Mouse (Mus musculus) heart, embryonic 16.5 days (tissue): Measurements from ENCODE around the gene Rbm34. TPM values are rescaled to one million over a fixed set of nuclear protein-coding genes. Genes with fewer than 3 reads are reported as not detected.

Experiments
- ATAC-seq: fragments of 200-750 bp; cut with Nextera tagmentation; replicated peaks from 2 replicates; pipeline ENCODE4 v1.8.0; 2017; ENCODE audit warnings: moderate number of reproducible peaks; ENCODE audit not compliant: insufficient read depth, low FRiP score; ENCODE audit errors: extremely low read depth
- H3K27ac ChIP-seq: fragments of 300-500 bp; sonication (generic); 2 replicates; pipeline ENCODE4 v1.5.1; 2014; ENCODE audit warnings: mild to moderate bottlenecking, low read length, control low read depth, moderate library complexity
- H3K27me3 ChIP-seq: fragments of 300-500 bp; sonication (generic); 2 replicates; pipeline ENCODE4 v1.6.1; 2014; ENCODE audit warnings: low read length, mixed read lengths; ENCODE audit not compliant: control insufficient read depth, insufficient read depth
- H3K36me3 ChIP-seq: fragments of 300-500 bp; sonication (generic); 2 replicates; pipeline ENCODE4 v1.6.1; 2014; ENCODE audit not compliant: control insufficient read depth, insufficient read depth
- H3K4me1 ChIP-seq: fragments of 300-500 bp; sonication (generic); 2 replicates; pipeline ENCODE4 v1.6.1; 2014; ENCODE audit warnings: low read length, mixed read lengths; ENCODE audit not compliant: control insufficient read depth, insufficient read depth
- H3K4me2 ChIP-seq: fragments of 300-500 bp; sonication (generic); 2 replicates; pipeline ENCODE4 v1.6.1; 2014; ENCODE audit warnings: low read depth, mild to moderate bottlenecking, control low read depth, low read length
- H3K4me3 ChIP-seq: fragments of 300-500 bp; sonication (generic); 2 replicates; pipeline ENCODE4 v1.5.1; 2014; ENCODE audit warnings: mild to moderate bottlenecking, control low read depth, low read length
- H3K9ac ChIP-seq: fragments of 300-500 bp; sonication (generic); 2 replicates; pipeline ENCODE4 v1.6.1; 2014; ENCODE audit warnings: low read length, control low read depth
- H3K9me3 ChIP-seq: fragments of 300-500 bp; sonication (generic); replicated peaks from 2 replicates; pipeline ENCODE4 v1.6.1; 2016; ENCODE audit warnings: low read length; ENCODE audit not compliant: control insufficient read depth
- WGBS: fragments of 180-500 bp; shearing (Covaris S2); extraction: QIAGEN DNeasy Blood & Tissue Kit; methylation state at CpG from one replicate; pipeline ENCODE4 v1.1.7; 2014; 5-methylcytosine and 5-hydroxymethylcytosine counted together
- polyA plus RNA-seq: library from polyadenylated mRNA; unstranded; fragments of >200 nt; fragmentation: Nextera tagmentation; extraction: Ambion mirVana; gene quantifications from 2 replicates; pipeline ENCODE4 v1.2.1, GENCODE M21; 2015

The Rbm34 gene
- polyA plus RNA-seq, 1 experiment from 2014 or later = 11.5 TPM

GRCm38 (mm10) chr8:126944781-126945691, 25.8 kb downstream of the Rbm34 start:
- WGBS = under 1% methylated on average over 46 of the region's 46 CpGs
- Histone ChIP-seq H3K27me3 (no peaks in the 10 kb centered on the region), H3K4me2 (peak overlapping the region; percentile 87), H3K36me3 (peaks cover 10% of the 10 kb centered on the region), H3K9me3 (no peaks in the 10 kb centered on the region), H3K27ac (peak overlapping the region; percentile 88), H3K9ac (peak overlapping the region; percentile 92), H3K4me3 (peak overlapping the region; percentile 90), H3K4me1 (peaks cover 24% of the 10 kb centered on the region)
- peak; percentile 58 for ATAC-seq

GRCm38 (mm10) chr8:126943565-126943964, 27.3 kb downstream of the Rbm34 start:
- peaks cover 14% of the 10 kb centered on the region for H3K36me3 ChIP-seq
- ATAC-seq = no peak
- H3K4me1 ChIP-seq = peaks cover 24% of the 10 kb centered on the region
- H3K4me2 ChIP-seq = peak overlapping the region; percentile 87
- H3K27me3 ChIP-seq = no peaks in the 10 kb centered on the region
- H3K27ac ChIP-seq = no peak overlapping the region
- 83% methylated on average over 7 of the region's 7 CpGs for WGBS
- H3K9me3 ChIP-seq = no peaks in the 10 kb centered on the region
- H3K9ac ChIP-seq = no peak overlapping the region
- H3K4me3 ChIP-seq = peak overlapping the region; percentile 8

DNA sequence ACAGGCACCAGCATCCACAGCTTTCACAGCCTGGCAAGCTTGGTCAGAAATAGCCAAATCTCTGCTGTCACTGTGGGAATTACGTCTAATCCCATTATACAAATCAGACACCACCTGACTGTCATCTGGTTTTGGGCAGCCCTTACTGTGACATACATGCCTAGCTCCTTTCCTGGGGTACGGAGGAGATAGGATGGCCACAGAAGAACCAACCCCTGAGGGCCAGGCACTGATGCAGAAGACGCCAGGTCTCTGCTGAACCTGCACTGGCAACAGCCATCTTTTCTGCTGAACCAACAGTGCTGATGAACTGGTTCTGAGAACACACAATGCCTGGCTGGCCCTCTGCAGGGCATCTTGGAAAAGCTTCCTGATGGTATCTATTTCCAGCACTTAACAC, 33.5 kb downstream of the Rbm34 start:
- 90% methylated on average over 3 of the region's 3 CpGs for WGBS
- Histone ChIP-seq H3K9ac (no peak overlapping the region), H3K36me3 (peaks cover 48% of the 10 kb centered on the region), H3K27me3 (no peaks in the 10 kb centered on the region), H3K4me3 (no peak overlapping the region), H3K9me3 (no peaks in the 10 kb centered on the region), H3K4me2 (no peak overlapping the region), H3K4me1 (peaks cover 4% of the 10 kb centered on the region; the same call in 1 of the 2 replicates), H3K27ac (no peak overlapping the region)
- no peak for ATAC-seq

DNA sequence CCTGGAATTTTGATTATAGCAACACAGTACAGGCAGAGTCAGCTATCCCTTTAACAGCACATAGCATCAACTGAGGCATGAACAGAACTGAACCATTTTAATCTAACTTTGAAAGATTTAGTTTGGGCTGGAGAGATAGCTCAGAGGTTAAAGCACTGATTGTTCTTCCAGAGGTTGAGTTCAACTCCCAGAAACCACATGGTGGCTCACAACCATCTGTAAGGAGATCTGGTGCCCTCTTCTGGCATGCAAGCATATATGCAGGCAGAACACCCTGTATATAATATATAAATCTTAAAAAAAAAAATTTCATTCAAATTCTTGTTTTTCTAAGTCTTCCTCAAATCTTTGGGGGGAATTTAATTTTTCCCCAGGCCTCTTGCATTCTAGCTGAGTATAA, 34.9 kb downstream of the Rbm34 start:
- H3K27me3 ChIP-seq = no peaks in the 10 kb centered on the region
- ATAC-seq = no peak; the same call in 1 of the 2 replicates
- no peaks in the 10 kb centered on the region for H3K9me3 ChIP-seq
- H3K9ac ChIP-seq = no peak overlapping the region
- no peaks in the 10 kb centered on the region for H3K4me1 ChIP-seq
- H3K27ac ChIP-seq = no peak overlapping the region
- H3K4me2 ChIP-seq = no peak overlapping the region
- no peak overlapping the region for H3K4me3 ChIP-seq
- peaks cover 51% of the 10 kb centered on the region for H3K36me3 ChIP-seq

DNA sequence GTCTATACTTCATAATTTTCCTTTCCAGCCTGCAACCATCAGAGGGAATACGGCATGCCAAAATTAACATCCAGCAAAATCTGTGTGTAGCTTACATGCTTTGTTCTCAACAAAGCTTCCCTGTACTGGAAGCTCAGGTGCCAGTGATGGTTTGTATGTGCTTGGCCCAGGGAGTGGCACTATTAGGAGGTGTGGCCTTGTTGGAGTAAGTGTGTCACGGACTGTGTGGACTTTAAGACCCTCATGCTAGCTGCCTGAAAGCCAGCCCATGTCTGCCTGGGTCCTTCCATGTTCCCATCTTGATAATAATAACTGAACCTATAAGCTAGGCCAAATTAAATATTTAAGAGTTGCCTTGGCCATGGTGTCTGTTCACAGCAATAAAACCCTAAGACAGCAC, 35.5 kb downstream of the Rbm34 start:
- H3K4me2 ChIP-seq = no peak overlapping the region
- H3K36me3 ChIP-seq = peaks cover 53% of the 10 kb centered on the region
- H3K4me1 ChIP-seq = no peaks in the 10 kb centered on the region
- no peaks in the 10 kb centered on the region for H3K9me3 ChIP-seq
- WGBS = 93% methylated on average over 2 of the region's 2 CpGs
- no peak overlapping the region for H3K27ac ChIP-seq
- no peaks in the 10 kb centered on the region for H3K27me3 ChIP-seq
- no peak overlapping the region for H3K9ac ChIP-seq
- no peak for ATAC-seq
- H3K4me3 ChIP-seq = no peak overlapping the region

DNA sequence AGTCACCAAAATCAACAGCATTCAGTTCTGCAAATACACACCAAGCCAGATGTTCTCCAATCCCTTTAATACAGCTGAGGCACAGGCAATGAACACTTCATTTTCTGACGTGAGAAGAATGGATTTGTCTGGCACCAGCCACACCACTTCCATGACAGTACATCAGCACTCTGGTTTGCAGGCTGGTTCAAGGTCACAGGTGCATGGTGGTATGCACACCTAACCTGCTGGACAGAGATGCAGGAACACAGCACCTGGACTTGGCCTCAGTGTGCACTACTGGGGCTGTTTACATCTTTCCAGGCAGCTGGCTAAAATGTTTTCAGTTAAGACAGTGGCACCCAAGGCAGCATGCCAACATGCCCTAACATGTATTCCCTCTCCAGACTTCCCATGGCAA, 38.2 kb downstream of the Rbm34 start:
- WGBS = 59% methylated on average over 1 of the region's 1 CpGs
- ATAC-seq = no peak

DNA sequence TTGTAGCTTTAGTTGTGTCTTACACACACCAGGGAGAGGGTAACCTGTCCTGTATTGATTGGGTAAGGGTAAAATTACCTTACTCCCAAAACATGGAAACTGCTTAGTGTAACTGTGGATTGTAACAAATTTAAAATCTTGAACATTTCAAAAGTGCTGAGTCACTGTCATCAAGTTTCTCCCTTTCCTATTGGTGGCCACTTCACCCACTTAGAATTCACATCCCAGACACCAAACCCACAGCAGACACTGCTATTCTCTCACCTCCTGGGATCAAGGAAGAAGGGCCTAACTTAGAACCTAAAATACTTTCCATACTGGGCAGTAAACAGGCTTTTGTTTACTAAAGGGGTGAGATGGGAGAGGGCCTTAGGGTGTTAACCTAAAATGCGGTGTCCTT, 38.6 kb downstream of the Rbm34 start:
- Histone ChIP-seq H3K4me1 (peaks cover 7% of the 10 kb centered on the region; the same call in 1 of the 2 replicates), H3K4me2 (no peak overlapping the region), H3K36me3 (peaks cover 38% of the 10 kb centered on the region), H3K9ac (no peak overlapping the region), H3K27ac (no peak overlapping the region), H3K9me3 (no peaks in the 10 kb centered on the region), H3K4me3 (no peak overlapping the region), H3K27me3 (no peaks in the 10 kb centered on the region)
- ATAC-seq = no peak
- 93% methylated on average over 1 of the region's 1 CpGs for WGBS

More for the DNA sequence above, 38.2 kb downstream of the Rbm34 start:
- no peak overlapping the region for H3K27ac ChIP-seq
- no peak overlapping the region for H3K4me3 ChIP-seq
- H3K4me2 ChIP-seq = no peak overlapping the region
- no peaks in the 10 kb centered on the region for H3K27me3 ChIP-seq
- no peaks in the 10 kb centered on the region for H3K9me3 ChIP-seq
- peaks cover 42% of the 10 kb centered on the region for H3K36me3 ChIP-seq
- H3K4me1 ChIP-seq = peaks cover 7% of the 10 kb centered on the region; the same call in 1 of the 2 replicates
- no peak overlapping the region for H3K9ac ChIP-seq

DNA sequence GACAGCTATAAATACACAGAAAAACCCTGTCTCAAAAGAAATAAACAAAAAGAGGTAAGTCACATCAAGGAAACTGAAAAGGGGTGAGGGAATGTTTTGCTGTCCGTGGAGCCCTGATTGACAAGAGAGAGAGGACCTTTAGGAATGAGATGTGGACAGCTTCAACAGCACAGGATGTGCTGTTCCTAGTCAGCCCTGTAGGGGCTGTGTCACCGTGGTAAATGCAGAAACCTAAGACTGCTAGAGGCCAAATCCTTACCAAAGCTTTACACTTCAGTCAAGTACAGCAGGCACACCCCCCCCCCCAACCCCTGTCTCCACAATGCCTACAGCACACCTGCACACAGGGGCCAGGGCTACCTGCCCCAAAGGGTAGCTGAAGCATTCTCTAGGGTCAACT, 39.2 kb downstream of the Rbm34 start:
- H3K4me2 ChIP-seq = no peak overlapping the region
- H3K27ac ChIP-seq = no peak overlapping the region
- no peaks in the 10 kb centered on the region for H3K9me3 ChIP-seq
- H3K36me3 ChIP-seq = peaks cover 34% of the 10 kb centered on the region
- H3K4me1 ChIP-seq = peaks cover 7% of the 10 kb centered on the region; the same call in 1 of the 2 replicates
- H3K9ac ChIP-seq = no peak overlapping the region
- no peaks in the 10 kb centered on the region for H3K27me3 ChIP-seq
- 21% methylated on average over 2 of the region's 2 CpGs for WGBS
- H3K4me3 ChIP-seq = no peak overlapping the region
- no peak for ATAC-seq

DNA sequence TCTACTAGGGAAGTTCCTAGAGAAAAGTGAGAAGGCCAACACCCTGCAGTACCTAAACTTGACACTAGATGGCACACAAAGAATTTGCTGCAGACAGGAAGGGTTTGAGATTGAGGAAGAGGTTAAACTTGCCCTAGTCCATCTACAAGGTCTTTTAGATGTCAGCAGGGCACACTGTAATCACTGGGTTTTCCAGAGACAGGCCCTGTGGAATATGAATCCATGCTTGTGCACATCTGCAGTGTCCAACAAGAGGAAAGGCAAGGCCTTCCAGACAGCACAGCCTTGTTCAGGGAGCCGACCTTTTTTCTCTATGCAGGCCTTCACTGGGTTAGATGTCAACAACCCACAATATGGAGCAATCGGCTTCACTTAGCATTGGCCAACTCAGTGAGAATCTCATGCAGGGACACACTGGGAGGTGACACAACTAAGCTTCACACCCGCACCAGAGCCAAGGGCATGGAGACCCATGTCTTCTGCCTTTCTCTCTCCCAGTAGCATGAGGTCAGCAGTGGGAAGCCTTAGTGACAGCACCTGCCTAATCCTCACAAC, 41.2 kb downstream of the Rbm34 start:
- WGBS = 71% methylated on average over 3 of the region's 3 CpGs
- no peak overlapping the region for H3K9ac ChIP-seq
- no peaks in the 10 kb centered on the region for H3K9me3 ChIP-seq
- H3K4me2 ChIP-seq = no peak overlapping the region
- no peak overlapping the region for H3K4me3 ChIP-seq
- 0 out of 2 replicates have a peak, but pooled peaks have one; percentile 24 for ATAC-seq
- peaks cover 7% of the 10 kb centered on the region; the same call in 1 of the 2 replicates for H3K4me1 ChIP-seq
- H3K27me3 ChIP-seq = no peaks in the 10 kb centered on the region
- H3K27ac ChIP-seq = peak overlapping the region; percentile 58
- H3K36me3 ChIP-seq = peaks cover 17% of the 10 kb centered on the region
